Mouse (Mus musculus) erythroblast, adult 5-6 weeks (primary cell): ENCODE data around the gene Wdr25. TPM values are rescaled to one million over a fixed set of nuclear protein-coding genes. Genes with fewer than 3 reads are reported as not detected.
A peak's percentile ranks its signal among the peaks of the same experiment; 100 is the strongest.
"Not testable (repeated sequence)": the region's sequence is repeated elsewhere in the genome, so short reads cannot be mapped to it uniquely, and the experiment has no call there.

Experiments
- ATAC-seq: replicated peaks from 2 replicates; pipeline ENCODE4 v1.8.0; 2016; ENCODE audit warnings: moderate number of reproducible peaks, mild to moderate bottlenecking, moderate TSS enrichment, inconsistent platforms; ENCODE audit not compliant: poor library complexity, low FRiP score, severe bottlenecking
- total RNA-seq, 2 experiments: library from RNA; stranded (forward) in 1 of 2; stranded (reverse) in 1 of 2; fragments of 150-400 nt in 1 of 2; fragments of 200-764, 138-1000 nt in 1 of 2; gene quantifications; 2 replicates each; pipeline versions ENCODE4 v1.2.3 to v1.2.4; 2015 to 2017; ENCODE audit warnings: low replicate concordance in 2 of 2

The Wdr25 gene
- not detected in 2 replicates for total RNA-seq (2015; ENCODE audit: low replicate concordance)
- total RNA-seq (2017; ENCODE audit: low replicate concordance), result 1.4 and 6.4 TPM in 2 replicates

DNA sequence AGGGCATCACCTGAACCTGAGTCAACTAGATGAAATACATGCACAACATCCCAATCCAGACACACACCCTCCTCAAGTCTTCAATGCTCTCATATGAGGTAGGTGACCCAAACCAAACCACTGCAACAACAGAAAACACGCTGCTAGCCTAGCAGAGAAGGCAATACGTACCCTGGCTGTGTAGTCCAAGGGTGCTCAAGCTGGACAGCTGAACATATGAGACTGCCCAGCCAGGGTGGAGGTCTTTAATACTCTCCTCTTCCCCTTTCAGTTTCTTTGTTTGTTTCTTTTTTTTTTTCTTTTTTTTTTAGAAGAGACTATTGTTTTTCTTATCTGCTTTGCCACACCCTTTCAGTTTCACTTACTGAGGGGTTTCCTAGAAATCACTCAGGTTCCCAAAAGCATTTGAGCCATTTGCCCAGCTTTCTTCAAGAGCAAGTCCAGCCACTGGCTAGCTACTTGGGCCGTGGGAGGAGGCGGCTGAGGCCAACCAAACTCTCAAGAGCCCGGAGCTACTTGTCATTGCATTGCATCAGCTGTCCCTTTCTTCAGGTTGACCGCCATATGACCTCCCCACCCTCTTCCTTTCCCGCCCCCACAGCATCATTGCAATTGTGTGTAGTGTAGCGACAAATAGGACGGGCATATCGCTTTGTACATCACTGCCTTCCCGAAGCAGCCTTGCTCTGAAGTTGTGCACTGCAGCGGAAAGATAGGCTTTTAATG, at the start of gene Wdr25:
Gene Wdr25 (plus strand): TSS at position 643 of the 726 bp plus-strand sequence.
- no peak for ATAC-seq

DNA sequence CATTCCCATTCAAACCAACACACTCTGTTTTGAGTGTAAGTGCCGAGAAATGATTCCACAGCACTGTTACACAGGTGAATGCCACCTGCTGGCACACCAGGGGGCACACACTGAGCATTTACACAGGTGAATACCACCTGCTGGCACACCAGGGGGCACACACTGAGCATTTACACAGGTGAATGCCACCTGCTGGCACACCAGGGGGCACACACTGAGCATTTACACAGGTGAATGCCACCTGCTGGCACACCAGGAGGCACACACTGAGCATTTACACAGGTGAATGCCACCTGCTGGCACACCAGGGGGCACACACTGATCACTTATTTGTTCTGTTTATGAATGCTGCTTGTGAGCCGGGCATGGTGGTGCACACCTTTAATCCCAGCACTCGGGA, 45.4 kb upstream of the Wdr25 start:
- not testable (repeated sequence) for ATAC-seq

DNA sequence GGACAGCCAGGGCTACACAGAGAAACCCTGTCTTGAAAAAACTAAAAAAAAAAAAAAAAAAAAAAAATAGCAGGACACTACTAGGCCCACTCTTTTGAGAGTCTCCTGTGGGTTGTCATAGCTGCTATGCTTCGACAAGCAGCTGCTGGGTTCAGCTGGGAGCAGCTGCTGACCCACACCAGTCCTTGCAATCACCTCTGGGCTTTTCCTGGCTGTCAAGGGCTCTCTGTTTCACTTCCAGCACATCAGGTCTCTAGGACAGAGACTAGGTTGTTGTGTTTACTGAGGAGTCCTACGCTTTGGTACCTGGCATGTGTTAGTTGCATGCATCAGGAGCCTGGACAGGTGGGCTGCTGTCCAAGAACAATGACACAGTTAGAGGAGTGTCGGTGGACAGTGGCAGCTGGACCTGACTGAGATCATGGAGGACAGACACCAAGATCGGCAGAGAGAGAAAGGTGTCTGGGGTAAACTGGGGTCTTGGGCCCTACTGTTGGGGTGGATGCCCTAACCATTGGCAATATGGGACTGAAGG, 43.9 kb upstream of the Wdr25 start:
- no peak for ATAC-seq

DNA sequence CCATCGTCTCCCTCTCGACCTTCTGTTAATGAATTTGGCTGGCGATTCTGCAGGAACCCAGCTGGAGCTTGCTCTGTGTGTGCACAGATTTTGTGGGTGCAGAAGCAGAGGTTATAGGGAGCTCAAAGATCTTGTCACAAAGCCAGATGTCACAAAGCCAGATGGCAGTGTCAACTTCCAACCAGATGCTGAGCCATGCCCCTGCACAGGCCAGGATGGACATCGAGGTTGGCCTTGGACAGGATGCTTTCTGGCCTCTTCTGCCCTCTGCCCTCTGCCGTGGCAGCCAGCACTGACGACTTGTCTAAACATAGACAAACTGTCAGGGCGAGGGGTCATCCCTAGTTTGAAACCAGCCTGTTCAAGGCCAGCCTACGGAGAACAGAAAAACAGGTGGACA, 43.3 kb upstream of the Wdr25 start:
- no peak for ATAC-seq

- no peak for ATAC-seq
These were observed 42.5 kb upstream of the Wdr25 start for GRCm38 (mm10) chr12:108850886-108851285.

DNA sequence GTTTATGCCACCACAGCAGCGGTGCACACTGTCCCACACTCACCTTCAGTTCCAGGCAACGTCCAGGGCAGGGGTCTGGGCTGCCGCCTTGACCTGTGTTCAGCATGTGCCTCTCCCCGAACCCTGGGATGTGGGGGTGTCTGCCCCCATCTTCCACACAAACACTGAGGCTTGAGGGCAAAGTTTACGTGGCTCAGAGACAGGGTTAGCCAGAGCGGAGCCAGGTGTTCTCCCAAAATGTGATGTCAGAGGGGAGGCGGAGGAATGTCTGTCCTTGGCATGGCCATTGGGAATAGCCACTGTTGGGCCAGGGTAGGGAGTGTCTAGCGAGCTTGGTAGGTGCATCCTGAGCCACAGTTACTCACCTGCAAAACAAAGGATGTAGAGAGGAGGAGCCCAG, 40.6 kb upstream of the Wdr25 start:
- ATAC-seq, result no peak

DNA sequence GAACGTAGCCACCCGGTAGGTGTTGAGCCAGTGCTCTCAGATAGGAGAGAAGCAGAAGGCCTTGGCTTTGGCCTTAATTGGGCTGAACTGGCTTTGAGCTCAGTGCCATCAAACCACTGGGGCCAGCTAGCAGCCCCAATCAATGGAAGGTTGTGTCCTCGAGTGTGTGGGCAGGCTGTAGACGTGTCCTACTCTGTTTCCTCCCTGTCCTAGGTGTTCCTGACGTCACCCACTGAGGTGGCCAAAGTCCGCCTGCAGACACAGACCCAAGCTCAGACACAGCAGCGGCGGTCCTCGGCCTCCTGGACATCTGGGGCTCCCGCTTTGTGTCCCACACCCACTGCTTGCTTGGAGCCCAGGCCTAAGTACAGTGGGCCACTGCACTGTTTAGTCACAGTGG, 38.4 kb upstream of the Wdr25 start:
- ATAC-seq, result no peak

- ATAC-seq, result no peak
These were observed 37.2 kb upstream of the Wdr25 start for GRCm38 (mm10) chr12:108856186-108856585.

- ATAC-seq, result no peak
These were observed 36.3 kb upstream of the Wdr25 start for GRCm38 (mm10) chr12:108857109-108857508.

- no peak for ATAC-seq
These were observed 35.7 kb upstream of the Wdr25 start for GRCm38 (mm10) chr12:108857589-108858184.

GRCm38 (mm10) chr12:108858486-108858885, 34.9 kb upstream of the Wdr25 start:
- ATAC-seq, result no peak

DNA sequence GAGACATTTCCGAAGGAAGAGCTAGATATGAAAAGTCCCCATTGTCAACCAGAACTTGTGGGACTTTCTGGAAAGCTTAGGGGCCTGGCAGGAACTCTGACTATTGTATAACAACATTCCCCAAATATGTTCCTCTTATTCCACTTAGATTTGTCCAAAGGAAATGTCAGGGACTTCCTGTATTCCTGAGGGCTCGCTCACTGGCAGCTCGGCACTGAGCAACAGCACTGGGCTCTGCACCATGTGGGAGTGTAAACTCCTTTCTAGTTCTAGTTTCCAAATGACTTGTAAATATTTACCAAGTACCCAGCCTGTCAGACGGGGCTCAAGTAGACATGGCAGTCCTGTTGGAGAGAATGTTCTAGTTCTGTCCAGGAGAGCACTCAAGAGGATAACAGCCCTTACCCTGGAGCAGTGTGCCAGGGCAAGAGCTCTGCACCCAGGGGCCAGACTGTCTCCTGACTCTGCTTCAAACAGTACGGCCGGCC, 28.4 kb upstream of the Wdr25 start:
- no peak for ATAC-seq

- ATAC-seq, result 0 out of 2 replicates have a peak, but pooled peaks have one; percentile 56
These were observed 23.9 kb upstream of the Wdr25 start for GRCm38 (mm10) chr12:108869575-108869974.

DNA sequence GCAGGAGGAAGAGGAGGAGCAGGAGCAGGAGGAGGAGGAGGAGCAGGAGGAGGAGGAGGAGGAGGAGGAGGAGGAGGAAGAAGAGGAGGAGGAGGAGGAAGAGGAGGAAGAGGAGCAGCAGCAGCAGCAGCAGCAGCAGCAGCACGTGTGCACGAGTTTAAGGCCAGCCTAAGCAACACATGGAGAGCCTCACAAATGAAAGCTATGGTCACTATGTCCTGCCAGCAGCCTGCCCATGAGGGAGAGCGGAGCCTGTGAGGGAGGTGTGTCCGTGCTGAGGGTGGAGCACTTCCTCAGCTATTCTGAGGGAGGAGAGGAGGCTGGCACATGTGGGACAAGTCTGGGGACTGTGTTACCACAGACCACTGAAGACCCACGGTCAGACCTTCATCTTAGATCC, 20.3 kb upstream of the Wdr25 start:
- ATAC-seq, result no peak

- ATAC-seq, result no peak
These were observed 14.3 kb upstream of the Wdr25 start for GRCm38 (mm10) chr12:108879138-108879537.

GRCm38 (mm10) chr12:108880606-108881005, 12.8 kb upstream of the Wdr25 start:
- ATAC-seq, result no peak

- no peak for ATAC-seq
These were observed 12.2 kb upstream of the Wdr25 start for GRCm38 (mm10) chr12:108881192-108881591.

- ATAC-seq, result no peak
These were observed 10.7 kb upstream of the Wdr25 start for GRCm38 (mm10) chr12:108882776-108883175.

- ATAC-seq, result no peak
These were observed 7.5 kb upstream of the Wdr25 start for GRCm38 (mm10) chr12:108885906-108886305.

DNA sequence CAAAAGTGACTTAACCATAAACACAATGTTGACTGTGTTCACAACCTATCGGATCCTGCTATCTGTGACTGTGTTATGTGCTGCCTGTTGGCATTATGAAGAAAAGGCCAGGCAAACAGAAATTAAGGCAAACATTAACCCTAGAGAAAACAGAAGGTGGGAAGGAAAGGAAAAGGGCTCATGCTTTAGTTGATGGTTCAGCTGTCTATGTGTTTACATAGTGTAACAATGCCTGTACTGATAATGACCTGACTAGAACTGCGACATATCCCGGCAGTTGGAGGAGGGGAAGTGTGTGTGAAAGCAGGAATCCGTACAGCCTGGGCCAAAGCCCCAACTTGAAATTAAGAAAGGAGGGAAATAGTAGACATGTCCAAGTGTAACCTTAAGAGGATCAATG, 6.4 kb upstream of the Wdr25 start:
- ATAC-seq, result no peak

DNA sequence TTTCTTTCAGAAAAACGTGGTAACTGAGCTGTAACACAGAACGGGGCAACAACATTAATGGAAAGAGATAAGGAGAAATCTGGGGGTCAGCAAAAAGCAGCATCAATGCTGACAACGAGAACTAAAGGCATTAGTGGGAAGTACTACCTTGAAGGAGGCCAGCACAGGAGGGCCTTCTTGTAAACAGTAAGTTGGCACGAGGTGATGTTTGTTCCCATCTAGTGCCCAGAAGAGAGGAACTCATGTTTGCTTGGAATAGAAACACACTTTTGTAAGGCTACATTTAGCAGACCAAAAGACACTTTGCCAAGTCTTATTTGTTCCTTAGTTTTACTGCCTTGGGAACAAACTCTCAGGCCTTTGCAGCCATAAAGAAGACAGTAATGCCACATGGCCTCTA, 4.8 kb upstream of the Wdr25 start:
- no peak for ATAC-seq
